Mouse (Mus musculus) olfactory bulb, adult 2 months (tissue): ENCODE measurements at regions not wholly inside any gene's neighbourhood (a gene's known extent, or its start where the extent isn't known, plus 50 kb on each side); places are given as distances from the start of the nearest gene placed in this dataset.

ENCODE experiments used
- CTCF ChIP-seq: fragments of 200-500 bp; IDR thresholded peaks from 2 replicates; pipeline ENCODE4 v1.5.1; 2012; ENCODE audit warnings: low read depth, mild to moderate bottlenecking, low read length, moderate library complexity; ENCODE audit not compliant: insufficient read depth
- POLR2A ChIP-seq: fragments of 200-500 bp; IDR thresholded peaks from 2 replicates; pipeline ENCODE4 v1.6.1; 2012; ENCODE audit warnings: mild to moderate bottlenecking, low read depth, low read length, moderate library complexity; ENCODE audit not compliant: insufficient read depth

DNA sequence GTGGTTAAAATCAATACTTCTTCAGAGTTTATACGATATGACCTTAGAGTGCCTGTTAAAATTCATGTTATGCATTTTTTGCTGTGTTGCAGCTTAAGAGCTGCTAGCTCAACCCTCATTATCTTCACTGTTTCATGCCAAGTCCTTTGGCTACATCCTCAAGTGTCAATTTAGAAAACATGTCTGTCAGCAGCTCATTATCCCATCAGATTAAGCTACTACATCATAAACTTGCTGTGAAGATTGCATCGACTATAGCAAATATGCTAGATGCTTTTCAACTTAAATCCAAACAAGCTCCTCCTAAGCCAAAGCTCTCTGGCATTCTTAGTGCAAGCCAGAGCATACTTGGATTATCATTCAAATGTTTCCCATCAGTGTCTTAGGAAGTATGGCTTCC is 811.1 kb downstream of the Rfpl4b start:
- TF ChIP-seq POLR2A (no peak), CTCF (no peak)
